Mouse (Mus musculus) testis, adult 2 months (tissue): ENCODE data around the gene Pitx2.

Experiments used
- CTCF ChIP-seq: fragments of 200-500 bp; IDR thresholded peaks from 2 replicates; pipeline ENCODE4 v1.5.1; 2012; ENCODE audit warnings: low read depth, mild to moderate bottlenecking, inconsistent platforms, low read length, moderate library complexity; ENCODE audit not compliant: control insufficient read depth, insufficient read depth, insufficient replicate concordance
- POLR2A ChIP-seq: fragments of 200-500 bp; IDR thresholded peaks from 2 replicates; pipeline ENCODE4 v1.6.1; 2012; ENCODE audit warnings: low read depth, mild to moderate bottlenecking, inconsistent platforms, low read length, moderate library complexity; ENCODE audit not compliant: control insufficient read depth

- no peak for TF ChIP-seq CTCF
- TF ChIP-seq POLR2A, result no peak
Measured at GRCm38 (mm10) chr3:129208031-129208380, 8.3 kb downstream of the Pitx2 start.
